Comparison of ENCODE assay signal across 8 mouse cellular contexts in genomic region chr17:32536051-32536866, GRCm38 (mm10). TPM values are rescaled to one million over a fixed set of nuclear protein-coding genes. Genes with fewer than 3 reads are reported as not detected.
DNase-seq lines count a peak whose midpoint lies in the region; ATAC-seq and TF ChIP-seq lines count a peak whose summit lies in the region.
"Not testable (repeated sequence)": the region's sequence is repeated elsewhere in the genome, so short reads cannot be mapped to it uniquely, and the experiment has no call there.

TSS of gene Cyp4f16 (plus strand) at chr17:32536558.

- not testable (repeated sequence) for H3K4me1 ChIP-seq in hindbrain, embryonic 16.5 days (ENCODE audit: control insufficient read depth, insufficient read depth, low read depth, low read length)

- H3K4me2 ChIP-seq in hindbrain, embryonic 16.5 days (ENCODE audit: low read length): peak within 1 kb of the TSS; percentile 71

- H3K9me3 ChIP-seq in hindbrain, embryonic 16.5 days (ENCODE audit: control insufficient read depth, low read length): not testable (repeated sequence)

- TF ChIP-seq CTCF in gastrocnemius, adult 2 months (IDR thresholded peaks at IDR 0.05): not testable (repeated sequence)

- H3K9ac ChIP-seq in hindbrain, embryonic 16.5 days (ENCODE audit: low read depth, low read length): peak within 1 kb of the TSS; percentile 63

- intact Hi-C loops in gastrocnemius, adult 2 months (cut with DNase I): not testable (repeated sequence)

- H3K27ac ChIP-seq in gastrocnemius, adult 2 months: peak within 1 kb of the TSS; percentile 75
- peak within 1 kb of the TSS; percentile 17; the same call in 1 of the 2 replicates for H3K27ac ChIP-seq in hindbrain, embryonic 16.5 days (ENCODE audit: low read depth, low read length)

- H3K36me3 ChIP-seq in hindbrain, embryonic 16.5 days (ENCODE audit: control insufficient read depth, insufficient read depth, low read length): not testable (repeated sequence)

- peak; percentile 92 for DNase-seq in R1 (ENCODE audit: low read depth, low spot score)
- DNase-seq in cerebellum, postnatal 36 days: peak; percentile 86 to 90
- DNase-seq in gastrocnemius, adult 2 months: peak; percentile 90
- peak; percentile 74 to 79 for DNase-seq in left cerebral cortex, adult 18-20 months (ENCODE audit: low spot score in 2 of 2)
- DNase-seq in lung, postnatal 4 days: peak; percentile 93 to 95
- peak; percentile 95 for DNase-seq in retina, postnatal 1 day
- DNase-seq in urinary bladder, adult 18-20 months (ENCODE audit: low spot score in 2 of 2): peak; percentile 87 to 90

- 6% methylated on average over 5 of the region's 5 CpGs for WGBS in hindbrain, embryonic 16.5 days

- not testable (repeated sequence) for H3K27me3 ChIP-seq in hindbrain, embryonic 16.5 days (replicated peaks; ENCODE audit: control insufficient read depth, insufficient read depth, low read length)

- ATAC-seq in hindbrain, embryonic 16.5 days: peak; percentile 97

- H3K4me3 ChIP-seq in gastrocnemius, adult 2 months: peak within 1 kb of the TSS; percentile 69
- peak within 1 kb of the TSS; percentile 48 for H3K4me3 ChIP-seq in hindbrain, embryonic 16.5 days (ENCODE audit: low read length)

RNA-seq across cellular contexts. Expression of gene Cyp4f16, which starts in this region (rescaled TPM):
- 1 to 10 TPM; 1.1 to 2.3 TPM for total RNA-seq in gastrocnemius, adult 2 months (2021)
- 17.3 and 18.7 TPM in 2 replicates for polyA plus RNA-seq in hindbrain, embryonic 16.5 days (2015; fragmentation: Nextera tagmentation; extraction: Ambion mirVana)
- 1 to 10 TPM; 5.2 to 6.8 TPM for total RNA-seq in left cerebral cortex, adult 18-20 months (2021)

Comparison
In these comparisons a context has a peak if more than half of its experiments do, and no peak if none do; other contexts are left out.
1. Peak in every context shown above with its lines: DNase-seq, ATAC-seq, H3K4me3 ChIP-seq and H3K27ac ChIP-seq.